Mouse (Mus musculus) midbrain, embryonic 12.5 days (tissue): ENCODE results near the gene Gm49387. TPM values are rescaled to one million over a fixed set of nuclear protein-coding genes. Genes with fewer than 3 reads are reported as not detected.

Source experiments
- ATAC-seq: fragments of 200-750 bp; cut with Nextera tagmentation; 2 replicates; pipeline ENCODE4 v1.8.0; 2017; ENCODE audit warnings: low read depth, moderate TSS enrichment, moderate library complexity; ENCODE audit not compliant: low FRiP score
- H3K27ac ChIP-seq: fragments of 300-500 bp; sonication (generic); replicated peaks from 2 replicates; pipeline ENCODE4 v1.5.1; 2016; ENCODE audit warnings: mild to moderate bottlenecking
- H3K27me3 ChIP-seq: fragments of 300-500 bp; sonication (generic); 2 replicates; pipeline ENCODE4 v1.6.1; 2016; ENCODE audit warnings: mild to moderate bottlenecking
- H3K36me3 ChIP-seq: fragments of 300-500 bp; sonication (generic); 2 replicates; pipeline ENCODE4 v1.6.1; 2016
- H3K4me1 ChIP-seq: fragments of 300-500 bp; sonication (generic); 2 replicates; pipeline ENCODE4 v1.6.1; 2016
- H3K4me2 ChIP-seq: fragments of 300-500 bp; sonication (generic); replicated peaks from 2 replicates; pipeline ENCODE4 v1.6.1; 2016; ENCODE audit warnings: mild to moderate bottlenecking, moderate library complexity
- H3K4me3 ChIP-seq: fragments of 300-500 bp; sonication (generic); 2 replicates; pipeline ENCODE4 v1.5.1; 2016; ENCODE audit warnings: mild to moderate bottlenecking
- H3K9ac ChIP-seq: fragments of 300-500 bp; sonication (generic); replicated peaks from 2 replicates; pipeline ENCODE4 v1.6.1; 2016; ENCODE audit warnings: mild to moderate bottlenecking, moderate library complexity
- H3K9me3 ChIP-seq: fragments of 300-500 bp; sonication (generic); 2 replicates; pipeline ENCODE4 v1.6.1; 2016; ENCODE audit warnings: mild to moderate bottlenecking
- WGBS: fragments of 180-500 bp; shearing (Covaris S2); methylation state at CpG from one replicate; pipeline ENCODE4 v1.1.7; 2016; 5-methylcytosine and 5-hydroxymethylcytosine counted together
- polyA plus RNA-seq: library from polyadenylated mRNA; unstranded; fragments of >200 nt; fragmentation: Nextera tagmentation; extraction: Ambion mirVana; gene quantifications from 2 replicates; pipeline ENCODE4 v1.2.1, GENCODE M21; 2016

Gene Gm49387
- polyA plus RNA-seq, 1 experiment from 2014 or later: 0.79 TPM

GRCm38 (mm10) chr14:31577966-31578735, 62.5 kb downstream of the Gm49387 start:
- no peaks in the 10 kb centered on the region for H3K9me3 ChIP-seq
- WGBS: 70% methylated on average over 9 of the region's 9 CpGs
- H3K27me3 ChIP-seq: no peaks in the 10 kb centered on the region
- H3K4me1 ChIP-seq: no peaks in the 10 kb centered on the region
- H3K27ac ChIP-seq: no peak overlapping the region
- no peak for ATAC-seq
- no peak overlapping the region for H3K4me3 ChIP-seq
- no peak overlapping the region for H3K9ac ChIP-seq
- no peak overlapping the region for H3K4me2 ChIP-seq
- H3K36me3 ChIP-seq: no peaks in the 10 kb centered on the region

GRCm38 (mm10) chr14:31576846-31577697, 63.6 kb downstream of the Gm49387 start:
- H3K4me3 ChIP-seq: no peak overlapping the region
- H3K36me3 ChIP-seq: no peaks in the 10 kb centered on the region
- H3K27ac ChIP-seq: no peak overlapping the region
- whole genome bisulfite sequencing: 73% methylated on average over 10 of the region's 10 CpGs
- H3K4me2 ChIP-seq: no peak overlapping the region
- H3K9ac ChIP-seq: no peak overlapping the region
- H3K9me3 ChIP-seq: no peaks in the 10 kb centered on the region
- H3K27me3 ChIP-seq: no peaks in the 10 kb centered on the region
- no peak for ATAC-seq
- no peaks in the 10 kb centered on the region for H3K4me1 ChIP-seq

- Histone ChIP-seq H3K27ac (no peak overlapping the region), H3K4me2 (no peak overlapping the region), H3K4me1 (no peaks in the 10 kb centered on the region), H3K27me3 (no peaks in the 10 kb centered on the region), H3K4me3 (no peak overlapping the region), H3K36me3 (no peaks in the 10 kb centered on the region), H3K9me3 (no peaks in the 10 kb centered on the region), H3K9ac (no peak overlapping the region)
- no peak for ATAC-seq
- 90% methylated on average over 9 of the region's 9 CpGs for WGBS
Observed at GRCm38 (mm10) chr14:31575866-31576265, 64.8 kb downstream of the Gm49387 start.

- ATAC-seq: no peak
- WGBS: 93% methylated on average over 18 of the region's 18 CpGs
Observed at GRCm38 (mm10) chr14:31574903-31575665, 65.6 kb downstream of the Gm49387 start.

GRCm38 (mm10) chr14:31572561-31573175, 68.0 kb downstream of the Gm49387 start:
- Histone ChIP-seq H3K4me1 (no peaks in the 10 kb centered on the region; the same call in 1 of the 2 replicates), H3K36me3 (no peaks in the 10 kb centered on the region), H3K4me2 (no peak overlapping the region), H3K27ac (no peak overlapping the region), H3K9me3 (no peaks in the 10 kb centered on the region), H3K27me3 (no peaks in the 10 kb centered on the region), H3K4me3 (no peak overlapping the region), H3K9ac (no peak overlapping the region)
- 88% methylated on average over 9 of the region's 9 CpGs for WGBS
- no peak for ATAC-seq

More at GRCm38 (mm10) chr14:31574903-31575665, 65.6 kb downstream of the Gm49387 start:
- Histone ChIP-seq H3K9ac (no peak overlapping the region), H3K4me2 (no peak overlapping the region), H3K4me1 (no peaks in the 10 kb centered on the region), H3K9me3 (no peaks in the 10 kb centered on the region), H3K27ac (no peak overlapping the region), H3K4me3 (no peak overlapping the region), H3K27me3 (no peaks in the 10 kb centered on the region), H3K36me3 (no peaks in the 10 kb centered on the region)

GRCm38 (mm10) chr14:31571419-31571818, 69.3 kb downstream of the Gm49387 start:
- Histone ChIP-seq H3K4me2 (no peak overlapping the region), H3K9me3 (no peaks in the 10 kb centered on the region), H3K4me3 (no peak overlapping the region), H3K27ac (no peak overlapping the region), H3K9ac (no peak overlapping the region), H3K4me1 (no peaks in the 10 kb centered on the region; the same call in 1 of the 2 replicates), H3K27me3 (no peaks in the 10 kb centered on the region), H3K36me3 (no peaks in the 10 kb centered on the region)
- ATAC-seq: no peak
- WGBS: 87% methylated on average over 5 of the region's 5 CpGs

- Histone ChIP-seq H3K27me3 (no peaks in the 10 kb centered on the region), H3K4me2 (no peak overlapping the region), H3K4me3 (no peak overlapping the region), H3K4me1 (no peaks in the 10 kb centered on the region; the same call in 1 of the 2 replicates), H3K27ac (no peak overlapping the region), H3K36me3 (no peaks in the 10 kb centered on the region), H3K9ac (no peak overlapping the region), H3K9me3 (no peaks in the 10 kb centered on the region)
- WGBS: 84% methylated on average over 6 of the region's 6 CpGs
- no peak for ATAC-seq
Observed at GRCm38 (mm10) chr14:31570131-31570951, 70.3 kb downstream of the Gm49387 start.

GRCm38 (mm10) chr14:31569151-31569631, 71.5 kb downstream of the Gm49387 start:
- no peak overlapping the region for H3K27ac ChIP-seq
- H3K4me2 ChIP-seq: no peak overlapping the region
- no peaks in the 10 kb centered on the region for H3K27me3 ChIP-seq
- 68% methylated on average over 7 of the region's 7 CpGs for WGBS
- H3K4me1 ChIP-seq: peaks cover 6% of the 10 kb centered on the region
- ATAC-seq: no peak
- no peak overlapping the region for H3K9ac ChIP-seq
- no peak overlapping the region for H3K4me3 ChIP-seq
- no peaks in the 10 kb centered on the region for H3K9me3 ChIP-seq
- H3K36me3 ChIP-seq: no peaks in the 10 kb centered on the region

- 77% methylated on average over 9 of the region's 9 CpGs for WGBS
- H3K4me3 ChIP-seq: no peak overlapping the region
Observed at GRCm38 (mm10) chr14:31565478-31566212, 75.0 kb downstream of the Gm49387 start.

GRCm38 (mm10) chr14:31564452-31565179, 76.1 kb downstream of the Gm49387 start:
- H3K27ac ChIP-seq: no peak overlapping the region
- 42% methylated on average over 6 of the region's 6 CpGs for WGBS
- no peak overlapping the region for H3K4me3 ChIP-seq
- H3K9me3 ChIP-seq: no peaks in the 10 kb centered on the region
- no peaks in the 10 kb centered on the region for H3K27me3 ChIP-seq
- peaks cover 6% of the 10 kb centered on the region for H3K4me1 ChIP-seq
- H3K9ac ChIP-seq: no peak overlapping the region
- H3K36me3 ChIP-seq: no peaks in the 10 kb centered on the region
- H3K4me2 ChIP-seq: no peak overlapping the region
- ATAC-seq: no peak

More at GRCm38 (mm10) chr14:31565478-31566212, 75.0 kb downstream of the Gm49387 start:
- Histone ChIP-seq H3K9me3 (no peaks in the 10 kb centered on the region), H3K4me1 (peaks cover 6% of the 10 kb centered on the region), H3K36me3 (no peaks in the 10 kb centered on the region), H3K4me2 (no peak overlapping the region), H3K9ac (no peak overlapping the region), H3K27ac (no peak overlapping the region), H3K27me3 (no peaks in the 10 kb centered on the region)
- ATAC-seq: no peak
